Mouse (Mus musculus): Measurements from ENCODE around the gene Itgam.

- no peak for TF ChIP-seq CTCF (IDR thresholded peaks at IDR 0.05; ENCODE audit: control insufficient read depth, insufficient read depth, insufficient read length)
- no peak for TF ChIP-seq USF1 (IDR thresholded peaks at IDR 0.05; ENCODE audit: low read depth)
These were observed 35.7 kb downstream of the Itgam start for GRCm38 (mm10) chr7:128098135-128098534.

Measured in C2C12 (cell line).